ENCODE assay signal across 8 mouse cellular contexts in genomic region chr19:4943253-4943588, GRCm38 (mm10). TPM values are rescaled to one million over a fixed set of nuclear protein-coding genes. Genes with fewer than 3 reads are reported as not detected.
DNase-seq lines count a peak whose midpoint lies in the region; ATAC-seq and TF ChIP-seq lines count a peak whose summit lies in the region.

No protein-coding gene starts in this region.

- no peak for TF ChIP-seq POLR2A in heart, adult 2 months (IDR thresholded peaks at IDR 0.05; ENCODE audit: insufficient read depth, low read depth, low read length)
- TF ChIP-seq POLR2A in CH12.LX (IDR thresholded peaks at IDR 0.05; ENCODE audit: low read depth, low read length), result no peak

- no peaks in the 10 kb centered on the region for H3K79me2 ChIP-seq in heart, adult 2 months (replicated peaks; ENCODE audit: control insufficient read depth, insufficient read depth, low read length)
- no peaks in the 10 kb centered on the region for H3K79me2 ChIP-seq in CH12.LX (replicated peaks; ENCODE audit: control insufficient read depth, extremely low read depth, insufficient read depth, poor library complexity, severe bottlenecking)

- peak; percentile 70 for ATAC-seq in forebrain, postnatal 0 days
- no peak for ATAC-seq in liver, embryonic 15.5 days (ENCODE audit: insufficient read depth)
- ATAC-seq in stomach, embryonic 16.5 days (ENCODE audit: insufficient read depth, low FRiP score), result peak; percentile 69
- ATAC-seq in CD4-positive, CD25-positive, alpha-beta regulatory T cell, adult 4 months, result no peak

- no peak for DNase-seq in heart, adult 2 months
- DNase-seq in heart, postnatal 4 days, result no peak
- DNase-seq in CH12.LX (ENCODE audit: extremely low read depth), result no peak
- no peak for DNase-seq in forebrain, postnatal 0 days
- no peak for DNase-seq in cerebellum, adult 8-10 months

- H3K9me3 ChIP-seq in CH12.LX (replicated peaks; ENCODE audit: low read length), result no peaks in the 10 kb centered on the region
- H3K9me3 ChIP-seq in forebrain, postnatal 0 days (ENCODE audit: low read length), result no peaks in the 10 kb centered on the region
- no peaks in the 10 kb centered on the region for H3K9me3 ChIP-seq in liver, embryonic 15.5 days (replicated peaks)
- H3K9me3 ChIP-seq in stomach, embryonic 16.5 days (replicated peaks; ENCODE audit: control insufficient read depth, low read length), result no peaks in the 10 kb centered on the region

- dilution Hi-C loops in CH12.LX (cut with MboI; ENCODE audit: extremely low pct_ligation_motif_present, extremely low pct_unique_long_range_greater_than_20kb, low sequenced_read_pairs), result no loop called here

- no peaks in the 10 kb centered on the region for H3K36me3 ChIP-seq in heart, adult 2 months (ENCODE audit: control insufficient read depth, insufficient read depth, low read length)
- H3K36me3 ChIP-seq in CH12.LX (replicated peaks in 1 of 2; ENCODE audit: control insufficient read depth in 1 of 2, insufficient read depth in 1 of 2, low read length in 1 of 2), result no peaks in the 10 kb centered on the region
- H3K36me3 ChIP-seq in forebrain, postnatal 0 days (ENCODE audit: insufficient read depth), result no peaks in the 10 kb centered on the region
- H3K36me3 ChIP-seq in liver, embryonic 15.5 days (replicated peaks), result no peaks in the 10 kb centered on the region
- no peaks in the 10 kb centered on the region for H3K36me3 ChIP-seq in stomach, embryonic 16.5 days (ENCODE audit: control insufficient read depth, insufficient read depth, low read length)

- no peak overlapping the region for H3K27ac ChIP-seq in heart, adult 2 months
- H3K27ac ChIP-seq in CH12.LX (ENCODE audit: insufficient read depth, low read depth), result no peak overlapping the region
- H3K27ac ChIP-seq in forebrain, postnatal 0 days (ENCODE audit: low read depth, low read length), result peak overlapping the region; percentile 75
- no peak overlapping the region for H3K27ac ChIP-seq in liver, embryonic 15.5 days (replicated peaks)
- no peak overlapping the region for H3K27ac ChIP-seq in stomach, embryonic 16.5 days (ENCODE audit: low read length)

- peak overlapping the region; percentile 80 for H3K4me2 ChIP-seq in CH12.LX (ENCODE audit: insufficient read depth, low read depth, poor library complexity, severe bottlenecking)
- H3K4me2 ChIP-seq in forebrain, postnatal 0 days (ENCODE audit: low read depth), result peak overlapping the region; percentile 88
- peak overlapping the region; percentile 85 for H3K4me2 ChIP-seq in liver, embryonic 15.5 days
- peak overlapping the region; percentile 97 for H3K4me2 ChIP-seq in stomach, embryonic 16.5 days (ENCODE audit: low read depth, low read length)

- in situ Hi-C loops in CH12.LX (cut with MboI; ENCODE audit: low pct_ligation_motif_present, low pct_unique_long_range_greater_than_20kb, low sequenced_read_pairs), result no loop called here

- 0 out of 2 replicates have a peak overlapping the region, but pooled peaks have one; percentile 19 for H3K9ac ChIP-seq in heart, adult 2 months (ENCODE audit: low read depth, low read length)
- no peak overlapping the region for H3K9ac ChIP-seq in CH12.LX (ENCODE audit: insufficient read depth, low read depth)
- peak overlapping the region; percentile 77 for H3K9ac ChIP-seq in forebrain, postnatal 0 days
- H3K9ac ChIP-seq in liver, embryonic 15.5 days, result no peak overlapping the region
- H3K9ac ChIP-seq in stomach, embryonic 16.5 days (ENCODE audit: low read length), result peak overlapping the region; percentile 81

- intact Hi-C loops in heart, adult 2 months (cut with DNase I), result no loop called here

- H3K27me3 ChIP-seq in heart, adult 2 months (ENCODE audit: control insufficient read depth, insufficient read depth, low read length), result no peaks in the 10 kb centered on the region; the same call in 1 of the 2 replicates
- H3K27me3 ChIP-seq in CH12.LX (replicated peaks), result peaks cover 58% of the 10 kb centered on the region
- H3K27me3 ChIP-seq in forebrain, postnatal 0 days (ENCODE audit: insufficient read depth, low read length), result no peaks in the 10 kb centered on the region
- H3K27me3 ChIP-seq in liver, embryonic 15.5 days, result peaks cover 83% of the 10 kb centered on the region
- no peaks in the 10 kb centered on the region for H3K27me3 ChIP-seq in stomach, embryonic 16.5 days (ENCODE audit: control insufficient read depth, insufficient read depth, low read length)

- no peaks in the 10 kb centered on the region for H3K4me1 ChIP-seq in heart, adult 2 months (ENCODE audit: control insufficient read depth, insufficient read depth, low read length)
- H3K4me1 ChIP-seq in CH12.LX (ENCODE audit: control insufficient read depth in 1 of 2, insufficient read depth in 2 of 2), result peaks cover 5 to 15% of the 10 kb centered on the region in 2 experiments
- H3K4me1 ChIP-seq in forebrain, postnatal 0 days (ENCODE audit: insufficient read depth), result no peaks in the 10 kb centered on the region; the same call in 1 of the 2 replicates
- peaks cover 15% of the 10 kb centered on the region for H3K4me1 ChIP-seq in liver, embryonic 15.5 days (replicated peaks)
- 0 out of 2 replicates have a peak, but pooled peaks cover 2% of the 10 kb centered on the region for H3K4me1 ChIP-seq in stomach, embryonic 16.5 days (ENCODE audit: control insufficient read depth, insufficient read depth, low read length)

- no peak for TF ChIP-seq CTCF in heart, adult 2 months (IDR thresholded peaks at IDR 0.05)
- TF ChIP-seq CTCF in CH12.LX (conservative IDR thresholded peaks at IDR 0.05 in 1 of 2, IDR thresholded peaks at IDR 0.05 in 1 of 2; ENCODE audit: low read depth in 2 of 2, low read length in 2 of 2), result no peak
- TF ChIP-seq CTCF in forebrain, postnatal 0 days (IDR thresholded peaks at IDR 0.05; ENCODE audit: low read depth), result no peak

- TF ChIP-seq EP300 in heart, adult 2 months (IDR thresholded peaks at IDR 0.05; ENCODE audit: insufficient read depth, low read depth, low read length), result no peak
- no peak for TF ChIP-seq EP300 in CH12.LX (IDR thresholded peaks at IDR 0.05; ENCODE audit: low read length)

- 7% methylated on average over 13 of the region's 13 CpGs for WGBS in heart, adult 2 months
- 7% methylated on average over 13 of the region's 13 CpGs for WGBS in forebrain, postnatal 0 days
- WGBS in liver, embryonic 15.5 days (ENCODE audit: insufficient replicate concordance), result 6% methylated on average over 13 of the region's 13 CpGs
- WGBS in stomach, embryonic 16.5 days, result 6% methylated on average over 13 of the region's 13 CpGs

- no peak for TF ChIP-seq RAD21 in CH12.LX (IDR thresholded peaks at IDR 0.05; ENCODE audit: low read depth, low read length)

- peak overlapping the region; percentile 54 for H3K4me3 ChIP-seq in heart, adult 2 months
- H3K4me3 ChIP-seq in CH12.LX (replicated peaks in 1 of 3; ENCODE audit: low read depth in 2 of 3, low read length in 2 of 3, poor library complexity in 1 of 3), result peak overlapping the region in 2 of 3 experiments; percentile 12 to 34
- peak overlapping the region; percentile 75 for H3K4me3 ChIP-seq in forebrain, postnatal 0 days (ENCODE audit: low read depth, low read length)
- H3K4me3 ChIP-seq in liver, embryonic 15.5 days (replicated peaks), result peak overlapping the region; percentile 58
- H3K4me3 ChIP-seq in stomach, embryonic 16.5 days (replicated peaks; ENCODE audit: low read length), result peak overlapping the region; percentile 72

RNA-seq across cellular contexts. Expression of gene Peli3, which starts 0.3 kb away (rescaled TPM):
- total RNA-seq in heart, adult 2 months (2021), result 1 to 10 TPM; 2.4 to 2.5 TPM
- polyA plus RNA-seq in heart, adult 2 months (2012; rRNA removed), result 1.9 and 2.5 TPM in 2 replicates
- total RNA-seq in heart, postnatal 4 days (2021), result 1 to 10 TPM in 1 of 2 experiments, under 1 TPM in 1; 0.71 to 1.2 TPM
- total RNA-seq in CH12.LX (2012; rRNA removed) (0.42 TPM in 1 of 2 replicates, not detected in the other), CH12.LX (2014; rRNA removed) (0.07 TPM in 1 of 2 replicates, not detected in the other)
- not detected in 2 replicates for polyA plus RNA-seq in CH12.LX (2012; ENCODE audit: insufficient read length, low read depth)
- 11.5 and 13.2 TPM in 2 replicates for total RNA-seq in forebrain, postnatal 0 days (2014; rRNA removed)
- 7.7 and 10.9 TPM in 2 replicates for polyA plus RNA-seq in forebrain, postnatal 0 days (2015; fragmentation: Nextera tagmentation; extraction: Ambion mirVana)
- 0.17 TPM in 2 replicates for polyA plus RNA-seq in liver, embryonic 15.5 days (2015; fragmentation: Nextera tagmentation; extraction: Ambion mirVana)
- 1.8 and 1.9 TPM in 2 replicates for polyA plus RNA-seq in stomach, embryonic 16.5 days (2015; fragmentation: Nextera tagmentation; extraction: Ambion mirVana)
- polyA plus RNA-seq in CD4-positive, CD25-positive, alpha-beta regulatory T cell, adult 4 months (2017; shearing (Covaris generic)), result under 1 TPM in 1 of 2 experiments, not detected in 1; 0.33 TPM

RNA-seq across cellular contexts. Expression of gene Dpp3, which starts 15.1 kb away (rescaled TPM):
- 10 to 100 TPM; 12.7 to 16.3 TPM for total RNA-seq in heart, adult 2 months (2021)
- 36.1 and 41.0 TPM in 2 replicates for polyA plus RNA-seq in heart, adult 2 months (2012; rRNA removed)
- 10 to 100 TPM; 39.7 to 40.2 TPM for total RNA-seq in heart, postnatal 4 days (2021)
- total RNA-seq in CH12.LX (2012; rRNA removed) (89.7 and 109 TPM in 2 replicates), CH12.LX (2014; rRNA removed) (74.0 and 79.6 TPM in 2 replicates)
- 97.3 and 100.0 TPM in 2 replicates for polyA plus RNA-seq in CH12.LX (2012; ENCODE audit: insufficient read length, low read depth)
- total RNA-seq in forebrain, postnatal 0 days (2014; rRNA removed), result 67.4 and 84.2 TPM in 2 replicates
- polyA plus RNA-seq in forebrain, postnatal 0 days (2015; fragmentation: Nextera tagmentation; extraction: Ambion mirVana), result 75.2 and 76.8 TPM in 2 replicates
- 46.0 and 47.8 TPM in 2 replicates for polyA plus RNA-seq in liver, embryonic 15.5 days (2015; fragmentation: Nextera tagmentation; extraction: Ambion mirVana)
- polyA plus RNA-seq in stomach, embryonic 16.5 days (2015; fragmentation: Nextera tagmentation; extraction: Ambion mirVana), result 119 and 134 TPM in 2 replicates
- polyA plus RNA-seq in CD4-positive, CD25-positive, alpha-beta regulatory T cell, adult 4 months (2017; shearing (Covaris generic)), result 10 to 100 TPM; 39.4 to 67.8 TPM

RNA-seq across cellular contexts. Expression of gene Mrpl11, which starts 18.7 kb away (rescaled TPM):
- 10 to 100 TPM; 61.0 to 67.4 TPM for total RNA-seq in heart, adult 2 months (2021)
- 45.2 and 48.5 TPM in 2 replicates for polyA plus RNA-seq in heart, adult 2 months (2012; rRNA removed)
- 10 to 100 TPM; 60.9 to 63.8 TPM for total RNA-seq in heart, postnatal 4 days (2021)
- total RNA-seq in CH12.LX (2012; rRNA removed) (74.0 and 100 TPM in 2 replicates), CH12.LX (2014; rRNA removed) (160 and 171 TPM in 2 replicates)
- 101 and 102 TPM in 2 replicates for polyA plus RNA-seq in CH12.LX (2012; ENCODE audit: insufficient read length, low read depth)
- total RNA-seq in forebrain, postnatal 0 days (2014; rRNA removed), result 101 and 129 TPM in 2 replicates
- 162 and 198 TPM in 2 replicates for polyA plus RNA-seq in forebrain, postnatal 0 days (2015; fragmentation: Nextera tagmentation; extraction: Ambion mirVana)
- 38.1 and 42.8 TPM in 2 replicates for polyA plus RNA-seq in liver, embryonic 15.5 days (2015; fragmentation: Nextera tagmentation; extraction: Ambion mirVana)
- 79.6 and 80.5 TPM in 2 replicates for polyA plus RNA-seq in stomach, embryonic 16.5 days (2015; fragmentation: Nextera tagmentation; extraction: Ambion mirVana)
- polyA plus RNA-seq in CD4-positive, CD25-positive, alpha-beta regulatory T cell, adult 4 months (2017; shearing (Covaris generic)), result 10 to 100 TPM; 75.6 to 83.6 TPM

RNA-seq across cellular contexts. Expression of gene Bbs1, which starts 36.8 kb away (rescaled TPM):
- 1 to 10 TPM; 3.5 to 4.5 TPM for total RNA-seq in heart, adult 2 months (2021)
- 2.3 and 3.9 TPM in 2 replicates for polyA plus RNA-seq in heart, adult 2 months (2012; rRNA removed)
- 1 to 10 TPM; 4.3 to 4.6 TPM for total RNA-seq in heart, postnatal 4 days (2021)
- total RNA-seq in CH12.LX (2012; rRNA removed) (2.7 and 3.0 TPM in 2 replicates), CH12.LX (2014; rRNA removed) (2.0 and 3.1 TPM in 2 replicates)
- 2.1 and 2.8 TPM in 2 replicates for polyA plus RNA-seq in CH12.LX (2012; ENCODE audit: insufficient read length, low read depth)
- 21.7 and 37.7 TPM in 2 replicates for total RNA-seq in forebrain, postnatal 0 days (2014; rRNA removed)
- 5.4 and 7.4 TPM in 2 replicates for polyA plus RNA-seq in forebrain, postnatal 0 days (2015; fragmentation: Nextera tagmentation; extraction: Ambion mirVana)
- 1.0 TPM in 2 replicates for polyA plus RNA-seq in liver, embryonic 15.5 days (2015; fragmentation: Nextera tagmentation; extraction: Ambion mirVana)
- 2.8 and 3.6 TPM in 2 replicates for polyA plus RNA-seq in stomach, embryonic 16.5 days (2015; fragmentation: Nextera tagmentation; extraction: Ambion mirVana)
- 1 to 10 TPM in 1 of 2 experiments, under 1 TPM in 1; 0.38 to 1.7 TPM for polyA plus RNA-seq in CD4-positive, CD25-positive, alpha-beta regulatory T cell, adult 4 months (2017; shearing (Covaris generic))

RNA-seq across cellular contexts. Expression of gene Npas4, which starts 46.9 kb away (rescaled TPM):
- not detected for total RNA-seq in heart, adult 2 months (2021)
- 0.41 and 0.62 TPM in 2 replicates for polyA plus RNA-seq in heart, adult 2 months (2012; rRNA removed)
- under 1 TPM; 0.57 to 0.68 TPM for total RNA-seq in heart, postnatal 4 days (2021)
- total RNA-seq in CH12.LX (2012; rRNA removed), result not detected in 2 replicates
- not detected in 2 replicates for total RNA-seq in CH12.LX (2014; rRNA removed)
- not detected in 2 replicates for polyA plus RNA-seq in CH12.LX (2012; ENCODE audit: insufficient read length, low read depth)
- 3.5 and 3.8 TPM in 2 replicates for total RNA-seq in forebrain, postnatal 0 days (2014; rRNA removed)
- polyA plus RNA-seq in forebrain, postnatal 0 days (2015; fragmentation: Nextera tagmentation; extraction: Ambion mirVana), result 0.36 and 0.42 TPM in 2 replicates
- polyA plus RNA-seq in liver, embryonic 15.5 days (2015; fragmentation: Nextera tagmentation; extraction: Ambion mirVana), result not detected in 2 replicates
- polyA plus RNA-seq in stomach, embryonic 16.5 days (2015; fragmentation: Nextera tagmentation; extraction: Ambion mirVana), result 0.23 and 0.34 TPM in 2 replicates
- polyA plus RNA-seq in CD4-positive, CD25-positive, alpha-beta regulatory T cell, adult 4 months (2017; shearing (Covaris generic)), result 1 to 10 TPM in 1 of 2 experiments, under 1 TPM in 1; 0.90 to 2.1 TPM

Comparison
In these comparisons a context has a peak if more than half of its experiments do, and no peak if none do; other contexts are left out.
1. H3K4me3 ChIP-seq: peak in every context shown above with its lines; median percentile 75 in forebrain, postnatal 0 days; 72 in stomach, embryonic 16.5 days; 58 in liver, embryonic 15.5 days; 54 in heart, adult 2 months; 23 in CH12.LX.
2. H3K9ac ChIP-seq: peak in heart, adult 2 months (single experiment), forebrain, postnatal 0 days (single experiment) and stomach, embryonic 16.5 days (single experiment); none in CH12.LX (single experiment) and liver, embryonic 15.5 days (single experiment).
3. ATAC-seq: peak in forebrain, postnatal 0 days (single experiment) and stomach, embryonic 16.5 days (single experiment); none in liver, embryonic 15.5 days (single experiment) and CD4-positive, CD25-positive, alpha-beta regulatory T cell, adult 4 months (single experiment).
4. Peak in every context shown above with its lines, with median percentiles within 50 percentile points of each other: H3K4me2 ChIP-seq.